Mouse (Mus musculus) midbrain, embryonic 14.5 days (tissue): ENCODE measurements at regions not wholly inside any gene's neighbourhood (a gene's known extent, or its start where the extent isn't known, plus 50 kb on each side); places are given as distances from the start of the nearest gene placed in this dataset.

Source experiments
- ATAC-seq: fragments of 200-750 bp; cut with Nextera tagmentation; 2 replicates; pipeline ENCODE4 v1.8.0; 2017; ENCODE audit warnings: moderate number of reproducible peaks, moderate library complexity; ENCODE audit not compliant: low FRiP score, low TSS enrichment
- DNase-seq: peaks from one replicate; pipeline ENCODE4 v3.0.0-alpha.2; 2015
- H3K27ac ChIP-seq: fragments of 300-500 bp; sonication (generic); replicated peaks from 2 replicates; pipeline ENCODE4 v1.5.1; 2014; ENCODE audit warnings: mild to moderate bottlenecking, low read depth, low read length, moderate library complexity
- H3K27me3 ChIP-seq: fragments of 300-500 bp; sonication (generic); 2 replicates; pipeline ENCODE4 v1.6.1; 2014; ENCODE audit warnings: low read length, control low read depth, mixed read lengths; ENCODE audit not compliant: control insufficient read depth, insufficient read depth
- H3K36me3 ChIP-seq: fragments of 300-500 bp; sonication (generic); 2 replicates; pipeline ENCODE4 v1.6.1; 2014; ENCODE audit warnings: low read length, control low read depth; ENCODE audit not compliant: control insufficient read depth, insufficient read depth
- H3K4me1 ChIP-seq: fragments of 300-500 bp; sonication (generic); 2 replicates; pipeline ENCODE4 v1.6.1; 2014; ENCODE audit warnings: mild to moderate bottlenecking, antibody characterized with exemption, low read length, control low read depth; ENCODE audit not compliant: control insufficient read depth, insufficient read depth
- H3K4me2 ChIP-seq: fragments of 300-500 bp; sonication (generic); 2 replicates; pipeline ENCODE4 v1.6.1; 2014; ENCODE audit warnings: mild to moderate bottlenecking, low read length, moderate library complexity
- H3K4me3 ChIP-seq: fragments of 300-500 bp; sonication (generic); replicated peaks from 2 replicates; pipeline ENCODE4 v1.5.1; 2014; ENCODE audit warnings: low read depth, low read length
- H3K9ac ChIP-seq: fragments of 300-500 bp; sonication (generic); replicated peaks from 2 replicates; pipeline ENCODE4 v1.6.1; 2014; ENCODE audit warnings: mild to moderate bottlenecking, low read length, moderate library complexity
- H3K9me3 ChIP-seq: fragments of 300-500 bp; sonication (generic); 2 replicates; pipeline ENCODE4 v1.6.1; 2016; ENCODE audit warnings: low read length, control low read depth, mixed read lengths; ENCODE audit not compliant: control insufficient read depth
- WGBS: fragments of 180-500 bp; shearing (Covaris S2); extraction: QIAGEN DNeasy Blood & Tissue Kit; methylation state at CpG from one replicate; pipeline ENCODE4 v1.1.7; 2014; 5-methylcytosine and 5-hydroxymethylcytosine counted together

- H3K4me2 ChIP-seq, result no peak overlapping the region
- H3K4me1 ChIP-seq, result no peaks in the 10 kb centered on the region
- DNase-seq, result no peak
- no peaks in the 10 kb centered on the region for H3K36me3 ChIP-seq
- H3K9ac ChIP-seq, result no peak overlapping the region
- H3K9me3 ChIP-seq, result no peaks in the 10 kb centered on the region
- H3K27me3 ChIP-seq, result no peaks in the 10 kb centered on the region
- no peak overlapping the region for H3K4me3 ChIP-seq
- ATAC-seq, result no peak
- WGBS, result 78% methylated on average over 3 of the region's 3 CpGs
- H3K27ac ChIP-seq, result no peak overlapping the region
Measured at GRCm38 (mm10) chr6:31168730-31169129, 209.9 kb upstream of the Klf14 start.

- Histone ChIP-seq H3K9ac (no peak overlapping the region), H3K4me1 (no peaks in the 10 kb centered on the region), H3K36me3 (no peaks in the 10 kb centered on the region), H3K9me3 (no peaks in the 10 kb centered on the region), H3K27ac (no peak overlapping the region), H3K27me3 (no peaks in the 10 kb centered on the region), H3K4me2 (no peak overlapping the region), H3K4me3 (no peak overlapping the region)
- no peak for ATAC-seq
- no peak for DNase-seq
- 91% methylated on average over 9 of the region's 9 CpGs for WGBS
Measured at GRCm38 (mm10) chr6:31169343-31169742, 210.5 kb upstream of the Klf14 start.

- no peak for DNase-seq
- H3K27ac ChIP-seq, result no peak overlapping the region
- no peak overlapping the region for H3K4me2 ChIP-seq
- H3K9me3 ChIP-seq, result no peaks in the 10 kb centered on the region
- no peak for ATAC-seq
- H3K4me1 ChIP-seq, result no peaks in the 10 kb centered on the region
- H3K4me3 ChIP-seq, result no peak overlapping the region
- H3K9ac ChIP-seq, result no peak overlapping the region
- WGBS, result 67% methylated on average over 9 of the region's 9 CpGs
- no peaks in the 10 kb centered on the region for H3K27me3 ChIP-seq
- no peaks in the 10 kb centered on the region for H3K36me3 ChIP-seq
Measured at GRCm38 (mm10) chr6:31169868-31170600, 211.2 kb upstream of the Klf14 start.

- 91% methylated on average over 10 of the region's 10 CpGs for WGBS
- DNase-seq, result no peak
- no peak overlapping the region for H3K27ac ChIP-seq
Measured at GRCm38 (mm10) chr6:31171831-31172569, 213.1 kb upstream of the Klf14 start.

GRCm38 (mm10) chr6:31175769-31176168 lies 216.9 kb upstream of the Klf14 start:
- Histone ChIP-seq H3K9me3 (no peaks in the 10 kb centered on the region), H3K36me3 (no peaks in the 10 kb centered on the region), H3K4me3 (no peak overlapping the region), H3K27me3 (no peaks in the 10 kb centered on the region), H3K9ac (no peak overlapping the region), H3K27ac (no peak overlapping the region), H3K4me1 (no peaks in the 10 kb centered on the region), H3K4me2 (no peak overlapping the region)
- DNase-seq (no peak), ATAC-seq (no peak)
- 87% methylated on average over 6 of the region's 6 CpGs for WGBS

More at GRCm38 (mm10) chr6:31171831-31172569, 213.1 kb upstream of the Klf14 start:
- no peak for ATAC-seq
- H3K4me3 ChIP-seq, result no peak overlapping the region
- no peaks in the 10 kb centered on the region for H3K9me3 ChIP-seq
- no peak overlapping the region for H3K9ac ChIP-seq
- H3K27me3 ChIP-seq, result no peaks in the 10 kb centered on the region
- no peaks in the 10 kb centered on the region for H3K4me1 ChIP-seq
- H3K36me3 ChIP-seq, result no peaks in the 10 kb centered on the region
- H3K4me2 ChIP-seq, result no peak overlapping the region

- no peak overlapping the region for H3K9ac ChIP-seq
- no peak for ATAC-seq
- H3K27me3 ChIP-seq, result no peaks in the 10 kb centered on the region
- H3K4me2 ChIP-seq, result no peak overlapping the region
- no peaks in the 10 kb centered on the region for H3K36me3 ChIP-seq
- 87% methylated on average over 8 of the region's 8 CpGs for WGBS
- H3K4me1 ChIP-seq, result no peaks in the 10 kb centered on the region
- peak; percentile 59 for DNase-seq
- H3K4me3 ChIP-seq, result no peak overlapping the region
- no peak overlapping the region for H3K27ac ChIP-seq
- no peaks in the 10 kb centered on the region for H3K9me3 ChIP-seq
Measured at GRCm38 (mm10) chr6:31176368-31176767, 217.5 kb upstream of the Klf14 start.

GRCm38 (mm10) chr6:31176831-31177230 lies 218.0 kb upstream of the Klf14 start:
- ATAC-seq, result no peak
- no peak for DNase-seq
- WGBS, result 92% methylated on average over 1 of the region's 1 CpGs

GRCm38 (mm10) chr6:31178201-31178880 lies 219.5 kb upstream of the Klf14 start:
- H3K4me1 ChIP-seq, result no peaks in the 10 kb centered on the region
- no peak overlapping the region for H3K4me3 ChIP-seq
- no peaks in the 10 kb centered on the region for H3K27me3 ChIP-seq
- no peaks in the 10 kb centered on the region for H3K9me3 ChIP-seq
- H3K4me2 ChIP-seq, result no peak overlapping the region
- WGBS, result 86% methylated on average over 8 of the region's 8 CpGs
- H3K9ac ChIP-seq, result no peak overlapping the region
- no peaks in the 10 kb centered on the region for H3K36me3 ChIP-seq
- no peak overlapping the region for H3K27ac ChIP-seq
- ATAC-seq (no peak), DNase-seq (no peak)

More at GRCm38 (mm10) chr6:31176831-31177230, 218.0 kb upstream of the Klf14 start:
- Histone ChIP-seq H3K36me3 (no peaks in the 10 kb centered on the region), H3K9me3 (no peaks in the 10 kb centered on the region), H3K27me3 (no peaks in the 10 kb centered on the region), H3K4me3 (no peak overlapping the region), H3K9ac (no peak overlapping the region), H3K4me2 (no peak overlapping the region), H3K4me1 (no peaks in the 10 kb centered on the region), H3K27ac (no peak overlapping the region)
